Mouse (Mus musculus): ENCODE measurements around the gene Hmcn1.

Hmcn1 gene

GRCm38 (mm10) chr1:150991745-150992554, 1.3 kb downstream of the Hmcn1 start:
- no peak for DNase-seq

DNA sequence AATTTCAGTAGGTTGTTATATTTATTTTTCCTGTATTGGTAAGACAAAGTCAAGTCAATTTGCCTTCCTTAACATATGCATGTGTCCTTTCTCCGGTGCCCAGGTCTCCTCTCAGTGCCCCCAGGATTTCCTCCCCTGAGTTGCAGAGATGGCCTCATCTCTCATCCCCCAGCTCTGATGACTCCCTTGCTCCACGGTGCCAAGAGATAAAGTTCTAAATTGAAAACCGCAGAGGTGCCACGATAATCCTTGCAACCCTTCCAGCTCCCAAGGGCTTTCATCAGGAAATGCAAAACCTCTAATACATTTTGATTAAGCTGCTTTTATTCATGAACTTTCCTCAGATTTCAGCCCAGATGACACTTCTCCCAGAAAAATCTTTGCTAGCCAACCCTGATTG, 8.3 kb downstream of the Hmcn1 start:
- no peak for DNase-seq

- DNase-seq: no peak
These were observed 9.1 kb downstream of the Hmcn1 start for GRCm38 (mm10) chr1:150984092-150984503.

DNA sequence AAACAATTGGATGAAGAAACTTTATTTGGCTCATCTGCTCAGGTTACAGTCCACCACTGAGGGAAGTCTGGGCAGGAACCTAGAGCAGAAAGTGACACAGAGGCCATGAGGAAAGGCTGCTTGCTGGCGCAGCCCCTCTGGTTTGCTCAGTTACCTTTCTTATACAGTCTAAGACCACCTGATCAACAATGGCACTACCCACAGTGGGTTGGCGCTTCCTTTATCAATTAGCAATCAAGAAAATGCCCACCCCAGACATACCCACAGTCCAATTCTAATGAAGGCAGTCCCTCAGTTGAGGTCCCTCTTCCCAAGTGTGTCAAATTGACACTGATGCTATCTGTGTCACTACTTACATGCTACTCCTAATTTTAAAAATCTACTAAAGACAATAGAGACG, 14.6 kb downstream of the Hmcn1 start:
- no peak for DNase-seq

- DNase-seq: no peak
These were observed 17.0 kb downstream of the Hmcn1 start for GRCm38 (mm10) chr1:150976263-150976662.

DNA sequence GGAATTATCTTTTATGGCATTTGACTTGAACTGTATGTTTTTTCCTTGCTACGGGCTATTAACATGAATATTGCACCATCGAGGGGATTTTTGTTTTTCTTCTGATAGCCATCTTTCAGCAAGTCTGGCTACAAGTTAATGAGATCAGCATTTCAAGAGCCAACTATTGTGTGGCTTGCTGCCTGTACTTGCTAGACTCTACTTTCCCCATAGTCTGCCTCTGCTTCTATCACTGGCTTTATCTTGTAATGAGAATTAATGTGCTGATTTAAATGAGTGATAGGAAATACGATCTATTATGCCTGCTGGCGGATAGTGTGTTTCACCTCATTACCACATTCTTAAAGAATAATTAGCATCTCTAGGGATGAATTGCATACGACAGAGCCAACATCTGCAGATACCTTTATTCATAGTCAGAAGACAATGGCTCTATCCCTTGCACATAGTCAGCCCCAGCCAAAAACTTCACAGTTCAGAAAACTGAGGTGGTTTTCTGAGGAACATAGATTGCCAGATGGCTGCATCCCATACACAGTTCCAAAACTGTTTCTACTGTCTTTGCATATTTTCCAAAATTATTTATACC, 33.7 kb downstream of the Hmcn1 start:
- no peak for DNase-seq

DNA sequence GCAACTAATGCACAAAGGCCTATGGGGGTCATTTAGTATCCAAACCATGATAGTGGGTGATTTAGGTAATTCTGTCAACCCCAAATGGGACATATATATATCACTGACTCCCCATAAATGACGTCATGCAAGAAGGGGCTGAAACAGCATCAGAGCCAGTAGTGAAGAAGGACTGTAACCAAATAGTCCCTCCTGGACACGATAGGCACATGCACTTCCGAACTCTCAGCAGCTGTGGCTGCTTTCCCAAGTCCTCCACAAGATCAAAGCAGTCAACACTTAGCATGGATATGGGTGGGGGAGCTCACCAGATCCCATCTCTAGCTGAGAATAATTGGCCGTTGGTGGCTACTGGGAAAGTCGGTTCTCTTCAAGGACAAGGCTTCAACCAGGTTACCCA, 42.2 kb downstream of the Hmcn1 start:
- no peak for DNase-seq

DNA sequence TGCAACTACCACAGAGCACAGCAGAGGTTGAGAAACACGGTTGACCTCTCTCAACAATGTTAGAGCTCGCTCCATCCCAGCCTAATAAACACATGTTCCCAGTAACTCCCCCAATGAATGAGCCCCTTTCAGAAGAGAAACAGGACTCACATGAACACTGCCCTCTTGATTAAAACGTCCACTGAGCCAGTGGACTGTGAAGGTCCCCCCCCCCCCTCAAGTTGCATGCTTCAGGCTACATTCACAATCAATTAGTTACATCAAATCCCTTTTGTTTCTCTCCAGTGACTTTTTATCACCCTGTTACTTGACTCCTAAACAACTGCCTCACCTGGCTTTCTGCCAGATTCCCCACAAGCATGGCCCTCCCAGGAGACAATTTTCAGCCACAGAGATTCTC, 43.2 kb downstream of the Hmcn1 start:
- DNase-seq: no peak

- no peak for DNase-seq
These were observed 44.3 kb downstream of the Hmcn1 start for GRCm38 (mm10) chr1:150948911-150949310.

DNA sequence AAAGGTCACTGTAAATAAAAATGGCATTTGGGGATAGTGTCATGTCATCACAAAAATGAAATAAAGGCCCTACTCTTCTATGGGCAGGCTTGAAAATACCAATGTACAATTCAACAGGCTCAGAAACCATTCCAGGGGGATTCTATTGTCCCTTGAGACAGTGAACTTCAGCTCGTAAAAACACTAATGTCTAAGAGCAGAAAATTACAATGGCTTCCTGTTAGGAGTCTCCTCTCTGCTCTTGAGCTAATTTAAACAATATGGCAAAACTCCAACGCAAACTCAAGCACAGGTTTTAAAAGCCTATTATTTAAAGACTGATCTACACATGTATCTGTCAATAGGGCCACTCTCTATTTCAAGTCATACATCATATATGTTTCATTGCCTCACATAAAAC, 49.6 kb downstream of the Hmcn1 start:
- no peak for DNase-seq

DNA sequence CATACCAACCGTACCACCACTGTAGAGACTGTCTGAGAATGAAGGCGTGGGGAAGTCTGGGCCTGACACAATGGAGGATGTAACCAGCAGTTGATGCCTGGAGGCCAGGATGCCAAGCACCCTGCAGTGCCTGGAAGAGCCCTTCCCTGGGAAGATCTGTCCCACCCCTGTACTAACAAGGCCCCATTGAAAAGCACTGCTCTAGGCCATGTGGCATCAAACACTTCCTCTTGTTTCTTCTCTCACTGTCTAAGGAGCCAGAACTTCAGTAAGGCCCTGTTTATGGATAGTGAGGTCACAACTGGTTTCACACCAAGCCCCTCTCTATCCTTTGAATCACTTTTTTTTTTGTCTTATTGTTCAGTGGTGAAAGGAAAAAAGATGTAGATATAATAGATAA, 51.1 kb downstream of the Hmcn1 start:
- DNase-seq: no peak

- DNase-seq: no peak
These were observed 56.4 kb downstream of the Hmcn1 start for GRCm38 (mm10) chr1:150936821-150937220.

- no peak for DNase-seq
These were observed 59.6 kb downstream of the Hmcn1 start for GRCm38 (mm10) chr1:150933616-150934015.

- DNase-seq: no peak
These were observed 72.4 kb downstream of the Hmcn1 start for GRCm38 (mm10) chr1:150920860-150921259.

DNA sequence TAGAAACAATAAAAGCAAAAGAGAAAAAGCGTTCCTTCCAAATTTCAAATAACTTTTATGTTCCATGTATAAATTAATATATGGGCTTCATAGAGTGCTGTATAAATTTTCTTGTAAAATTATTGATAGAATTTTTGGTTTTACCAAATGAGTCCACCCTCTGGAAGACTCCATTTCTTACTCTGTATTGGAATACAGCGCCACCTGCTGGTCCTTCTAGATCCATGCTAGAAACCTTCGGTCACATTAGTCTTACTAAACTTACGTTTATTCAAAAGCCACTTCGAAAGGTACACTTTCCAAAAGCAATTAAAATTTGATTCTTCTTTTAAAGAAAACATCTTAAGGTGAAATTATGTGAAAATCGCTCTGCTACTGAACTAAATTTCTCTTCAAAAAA, 73.0 kb downstream of the Hmcn1 start:
- DNase-seq: peak; percentile 14

GRCm38 (mm10) chr1:150914936-150915335, 78.3 kb downstream of the Hmcn1 start:
- no peak for DNase-seq

GRCm38 (mm10) chr1:150913586-150914136, 79.6 kb downstream of the Hmcn1 start:
- DNase-seq: no peak

- DNase-seq: no peak
These were observed 83.6 kb downstream of the Hmcn1 start for GRCm38 (mm10) chr1:150909642-150910041.

DNA sequence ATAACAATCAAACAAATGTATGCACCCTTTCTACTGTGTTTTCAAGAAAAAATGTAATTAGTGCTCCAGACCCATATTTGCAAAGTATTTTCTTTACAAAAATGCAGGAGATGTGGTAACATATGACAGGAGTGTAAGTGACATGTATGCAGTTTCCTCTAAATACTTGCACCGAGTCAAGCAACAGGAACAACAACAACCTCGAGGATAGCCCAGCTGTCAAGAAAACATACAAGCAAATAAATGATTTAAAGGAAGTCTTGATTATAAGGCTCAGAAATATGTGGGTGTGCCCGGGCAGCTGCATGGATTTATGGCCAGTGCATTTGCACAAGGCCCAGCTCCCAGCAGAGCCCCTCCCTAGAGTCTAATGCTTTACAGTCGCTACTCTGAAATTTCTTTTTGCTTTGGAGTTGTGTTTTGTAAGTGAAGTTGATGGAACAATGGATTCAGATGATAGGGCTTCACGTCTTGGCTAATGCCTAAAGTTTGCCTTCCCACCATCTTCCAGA, 99.5 kb downstream of the Hmcn1 start:
- no peak for DNase-seq

DNA sequence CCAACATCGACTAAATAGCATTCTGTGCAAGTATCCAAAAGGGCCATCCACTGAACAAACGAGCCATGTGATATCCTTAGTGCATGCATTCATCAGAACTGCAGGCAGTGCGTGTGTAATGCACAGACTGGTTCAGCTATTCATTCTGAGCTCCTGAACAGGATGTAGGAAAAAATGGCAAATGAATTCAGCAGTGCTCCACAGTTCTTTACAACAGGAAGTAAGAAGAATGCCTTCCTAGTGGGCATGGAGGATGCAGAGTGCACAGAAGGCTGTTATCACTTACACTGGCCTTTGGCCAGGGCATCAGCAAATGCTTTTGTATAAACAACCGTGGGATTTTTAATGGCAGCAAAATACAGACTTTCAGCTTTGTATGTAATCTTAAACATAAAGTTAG, 103.2 kb downstream of the Hmcn1 start:
- DNase-seq: no peak

DNA sequence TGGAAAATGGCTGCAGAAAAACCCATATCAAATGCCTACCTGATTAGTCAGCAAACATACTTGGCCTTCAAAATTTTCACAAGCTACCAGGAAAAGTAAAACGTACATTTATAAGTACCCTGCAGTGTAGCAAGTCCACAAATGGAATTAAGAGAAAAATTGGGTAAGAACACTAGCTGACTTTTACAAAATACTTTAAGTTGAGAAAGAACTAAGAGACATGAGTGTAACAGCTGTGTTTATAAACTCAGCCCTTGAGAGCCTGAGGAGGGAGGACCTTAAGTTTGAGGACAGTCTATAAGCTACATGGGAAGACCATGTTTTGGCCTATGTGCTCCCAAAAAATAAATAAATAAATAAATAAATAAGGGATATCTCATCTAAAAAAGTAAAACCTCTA, 107.0 kb downstream of the Hmcn1 start:
- no peak for DNase-seq

DNA sequence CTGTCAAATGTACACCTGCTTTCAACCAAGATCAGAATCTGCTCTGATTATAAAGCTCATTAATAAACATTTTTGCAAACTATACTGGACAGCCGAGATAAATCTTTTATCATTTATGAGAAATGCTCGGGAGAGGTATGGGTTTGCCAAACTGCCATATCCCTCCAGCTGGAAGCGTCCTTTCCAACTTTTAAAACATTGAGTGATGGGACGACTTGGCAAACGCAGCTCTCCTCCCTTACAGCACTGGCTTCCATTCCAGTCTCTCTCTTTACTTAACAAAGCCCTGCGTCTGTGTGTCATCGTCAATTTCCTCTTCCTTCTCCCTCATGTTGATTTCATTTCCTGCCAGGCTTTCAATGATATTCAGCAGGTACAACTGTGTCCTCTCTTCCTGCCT, 114.8 kb downstream of the Hmcn1 start:
- no peak for DNase-seq

DNA sequence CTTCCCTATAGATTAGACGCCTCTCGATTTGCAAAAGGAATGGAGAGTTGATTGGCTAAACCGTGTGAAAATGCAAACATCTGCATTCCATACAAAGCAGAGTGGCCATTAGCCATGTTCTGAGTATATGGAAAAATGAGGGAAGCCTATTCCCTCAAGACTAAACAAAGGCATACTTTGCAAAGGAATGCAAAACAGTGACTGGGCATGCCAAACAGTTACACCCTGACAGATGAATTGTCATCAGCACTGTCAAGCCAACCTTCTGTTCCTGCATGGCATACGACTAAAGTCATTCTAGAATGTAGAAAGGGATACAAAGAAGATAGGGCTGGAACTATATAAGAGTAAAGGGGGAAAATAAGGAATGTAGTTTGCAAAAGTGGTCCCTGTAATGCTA, 115.3 kb downstream of the Hmcn1 start:
- no peak for DNase-seq

- DNase-seq: no peak
These were observed 119.2 kb downstream of the Hmcn1 start for GRCm38 (mm10) chr1:150874025-150874424.
